Mouse (Mus musculus): ENCODE data around the gene Acap1. TPM values are rescaled to one million over a fixed set of nuclear protein-coding genes. Genes with fewer than 3 reads are reported as not detected.
A peak's percentile ranks its signal among the peaks of the same experiment; 100 is the strongest.

Acap1 gene
- total RNA-seq, 1 experiment: 9.6 TPM

GRCm38 (mm10) chr11:69883527-69884151, 11.7 kb downstream of the Acap1 start:
- in situ Hi-C loops (cut with MboI; ENCODE audit: low sequenced_read_pairs in 2 of 2, unreplicated experiment in 2 of 2): no loop called here
- Histone ChIP-seq H3K27ac (ENCODE audit: insufficient read depth, low read depth, low read length, poor library complexity, severe bottlenecking) (no peak overlapping the region), H3K9me3 (ENCODE audit: control insufficient read depth, insufficient read depth, low read depth, low read length) (no peaks in the 10 kb centered on the region), H3K36me3 (ENCODE audit: control insufficient read depth, insufficient read depth, low read length, poor library complexity, severe bottlenecking) (peaks cover 5% of the 10 kb centered on the region; the same call in 1 of the 2 replicates), H3K9ac (ENCODE audit: insufficient read depth, low read depth, low read length, poor library complexity, severe bottlenecking) (no peak overlapping the region), H3K4me1 (ENCODE audit: control insufficient read depth in 2 of 2, insufficient read depth in 2 of 2, low read length in 2 of 2, poor library complexity in 1 of 2) (peaks cover 0 to 14% of the 10 kb centered on the region in 2 experiments; a peak in 2 of 4 replicates), H3K4me3 (ENCODE audit: insufficient read depth in 1 of 2, low read depth in 1 of 2, low read length in 2 of 2, poor library complexity in 1 of 2, severe bottlenecking in 1 of 2) (no peak overlapping the region)
- TF ChIP-seq MAFK (IDR thresholded peaks at IDR 0.05; ENCODE audit: insufficient read depth, low read depth, low read length) (no peak), ZC3H11A (IDR thresholded peaks at IDR 0.05; ENCODE audit: borderline replicate concordance, low read depth, low read length) (no peak), CHD2 (IDR thresholded peaks at IDR 0.05; ENCODE audit: low read depth, low read length) (no peak)
- no peak for DNase-seq (ENCODE audit: low read depth, low spot score)

DNA sequence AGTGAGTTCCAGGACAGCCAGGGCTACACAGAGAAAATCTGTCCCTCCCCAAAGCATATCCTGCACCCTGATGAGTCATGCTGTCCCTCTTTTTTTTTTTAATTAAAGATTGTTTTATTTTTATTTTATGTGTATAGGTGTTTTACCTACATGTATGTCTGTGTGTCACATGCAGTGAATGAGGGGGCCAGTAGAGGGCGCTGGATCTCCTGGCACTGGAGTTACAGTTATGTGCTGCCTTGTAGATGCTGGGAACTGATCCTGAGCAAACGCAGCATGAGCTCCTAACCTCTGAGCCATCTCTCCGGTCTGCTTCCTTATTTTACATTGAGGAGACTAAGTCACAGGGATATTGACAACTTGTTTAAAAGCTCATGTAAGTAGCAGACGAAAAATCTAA, 12.3 kb downstream of the Acap1 start:
- no peak for TF ChIP-seq ZC3H11A (IDR thresholded peaks at IDR 0.05; ENCODE audit: borderline replicate concordance, low read depth, low read length)
- no peak for TF ChIP-seq CHD2 (IDR thresholded peaks at IDR 0.05; ENCODE audit: low read depth, low read length)
- TF ChIP-seq ZNF384 (IDR thresholded peaks at IDR 0.05; ENCODE audit: low read depth, low read length): no peak
- TF ChIP-seq MAFK (IDR thresholded peaks at IDR 0.05; ENCODE audit: insufficient read depth, low read depth, low read length): no peak
- TF ChIP-seq HCFC1 (IDR thresholded peaks at IDR 0.05; ENCODE audit: borderline replicate concordance, insufficient read depth, low read length): no peak
- in situ Hi-C loops (cut with MboI; ENCODE audit: low sequenced_read_pairs in 2 of 2, unreplicated experiment in 2 of 2): no loop called here

DNA sequence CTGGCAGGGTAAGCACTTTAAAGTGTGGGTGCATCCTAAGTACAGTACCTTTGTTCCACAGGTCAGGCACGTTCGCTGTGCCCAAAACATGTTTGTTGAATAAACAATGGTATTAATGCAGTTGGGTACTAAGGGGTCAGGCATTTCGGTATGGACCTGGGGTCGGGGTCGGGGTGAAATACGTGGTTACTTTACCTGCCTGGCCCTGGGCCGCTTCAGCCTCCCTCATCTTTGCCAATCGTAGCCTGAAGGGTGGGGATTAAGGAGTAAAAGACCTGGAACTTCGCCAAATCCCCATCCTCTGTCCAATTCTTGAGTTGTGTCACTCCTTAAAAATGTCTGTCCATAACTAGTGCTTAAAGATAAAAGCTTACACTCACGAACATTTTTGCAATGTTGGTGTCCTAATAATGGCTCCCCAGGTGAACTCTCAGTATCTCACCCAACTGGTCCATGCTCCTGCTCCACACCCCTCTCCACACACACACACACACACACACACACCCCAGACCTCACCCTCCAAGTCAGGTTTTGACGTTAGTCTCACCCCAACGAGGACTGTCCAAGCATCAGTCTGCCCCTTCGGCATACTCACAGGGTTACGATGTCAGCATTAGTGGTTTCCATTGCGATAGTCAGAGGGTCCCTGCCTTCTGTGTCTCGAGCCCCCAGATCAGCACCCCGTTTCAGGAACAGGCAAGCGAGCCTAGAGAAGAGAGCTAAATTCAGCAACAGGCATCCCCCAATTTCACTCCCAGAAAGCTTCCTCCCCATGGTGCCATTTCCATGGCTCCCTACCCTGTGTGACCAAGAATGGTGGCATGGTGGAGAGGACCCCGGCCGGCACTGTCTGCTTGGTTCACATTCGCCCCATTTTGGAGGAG, 13.3 kb downstream of the Acap1 start:
- no peak overlapping the region for H3K27ac ChIP-seq (ENCODE audit: insufficient read depth, low read depth, low read length, poor library complexity, severe bottlenecking)
- in situ Hi-C loops (cut with MboI; ENCODE audit: low sequenced_read_pairs in 2 of 2, unreplicated experiment in 2 of 2): no loop called here
- H3K4me1 ChIP-seq (ENCODE audit: control insufficient read depth in 2 of 2, insufficient read depth in 2 of 2, low read length in 2 of 2, poor library complexity in 1 of 2): peaks cover 4 to 22% of the 10 kb centered on the region in 2 experiments; a peak in 3 of 4 replicates
- H3K36me3 ChIP-seq (ENCODE audit: control insufficient read depth, insufficient read depth, low read length, poor library complexity, severe bottlenecking): peaks cover 5% of the 10 kb centered on the region; the same call in 1 of the 2 replicates
- no peaks in the 10 kb centered on the region for H3K9me3 ChIP-seq (ENCODE audit: control insufficient read depth, insufficient read depth, low read depth, low read length)
- no peak for TF ChIP-seq HCFC1 (IDR thresholded peaks at IDR 0.05; ENCODE audit: borderline replicate concordance, insufficient read depth, low read length)
- TF ChIP-seq ZNF384 (IDR thresholded peaks at IDR 0.05; ENCODE audit: low read depth, low read length): no peak
- TF ChIP-seq ZC3H11A (IDR thresholded peaks at IDR 0.05; ENCODE audit: borderline replicate concordance, low read depth, low read length): no peak
- TF ChIP-seq MAFK (IDR thresholded peaks at IDR 0.05; ENCODE audit: insufficient read depth, low read depth, low read length): no peak
- no peak for TF ChIP-seq CHD2 (IDR thresholded peaks at IDR 0.05; ENCODE audit: low read depth, low read length)
- DNase-seq (ENCODE audit: low read depth, low spot score): no peak
- H3K4me3 ChIP-seq (ENCODE audit: insufficient read depth in 1 of 2, low read depth in 1 of 2, low read length in 2 of 2, poor library complexity in 1 of 2, severe bottlenecking in 1 of 2): peak overlapping the region; percentile 51 to 68; a peak in 3 of 4 replicates
- H3K9ac ChIP-seq (ENCODE audit: insufficient read depth, low read depth, low read length, poor library complexity, severe bottlenecking): peak overlapping the region; percentile 35; the same call in 1 of the 2 replicates

More for the DNA sequence above, 12.3 kb downstream of the Acap1 start:
- peak; percentile 65 for DNase-seq (ENCODE audit: low read depth, low spot score)
- Histone ChIP-seq H3K4me3 (ENCODE audit: insufficient read depth in 1 of 2, low read depth in 1 of 2, low read length in 2 of 2, poor library complexity in 1 of 2, severe bottlenecking in 1 of 2) (no peak overlapping the region), H3K9me3 (ENCODE audit: control insufficient read depth, insufficient read depth, low read depth, low read length) (no peaks in the 10 kb centered on the region), H3K36me3 (ENCODE audit: control insufficient read depth, insufficient read depth, low read length, poor library complexity, severe bottlenecking) (peaks cover 5% of the 10 kb centered on the region; the same call in 1 of the 2 replicates), H3K9ac (ENCODE audit: insufficient read depth, low read depth, low read length, poor library complexity, severe bottlenecking) (no peak overlapping the region), H3K27ac (ENCODE audit: insufficient read depth, low read depth, low read length, poor library complexity, severe bottlenecking) (no peak overlapping the region), H3K4me1 (ENCODE audit: control insufficient read depth in 2 of 2, insufficient read depth in 2 of 2, low read length in 2 of 2, poor library complexity in 1 of 2) (peaks cover 0 to 14% of the 10 kb centered on the region in 2 experiments; a peak in 2 of 4 replicates)

GRCm38 (mm10) chr11:69880853-69881603, 14.3 kb downstream of the Acap1 start, which contains the start of gene Kctd11:
Gene Kctd11, minus strand, starts transcription at chr11:69881406.
- Histone ChIP-seq H3K36me3 (ENCODE audit: control insufficient read depth, insufficient read depth, low read length, poor library complexity, severe bottlenecking) (peaks cover 3% of the 10 kb centered on the region; the same call in 1 of the 2 replicates), H3K27ac (ENCODE audit: insufficient read depth, low read depth, low read length, poor library complexity, severe bottlenecking) (no peak within 1 kb of the TSS), H3K4me3 (ENCODE audit: insufficient read depth in 1 of 2, low read depth in 1 of 2, low read length in 2 of 2, poor library complexity in 1 of 2, severe bottlenecking in 1 of 2) (peak within 1 kb of the TSS; percentile 51 to 68), H3K9me3 (ENCODE audit: control insufficient read depth, insufficient read depth, low read depth, low read length) (no peaks in the 10 kb centered on the region), H3K9ac (ENCODE audit: insufficient read depth, low read depth, low read length, poor library complexity, severe bottlenecking) (peak within 1 kb of the TSS; percentile 35), H3K4me1 (ENCODE audit: control insufficient read depth in 2 of 2, insufficient read depth in 2 of 2, low read length in 2 of 2, poor library complexity in 1 of 2) (peaks cover 4 to 26% of the 10 kb centered on the region in 2 experiments; a peak in 3 of 4 replicates)
- peak; percentile 49 for DNase-seq (ENCODE audit: low read depth, low spot score)
- in situ Hi-C loops (cut with MboI; ENCODE audit: low sequenced_read_pairs in 2 of 2, unreplicated experiment in 2 of 2): no loop called here
- TF ChIP-seq ZNF384 (IDR thresholded peaks at IDR 0.05; ENCODE audit: low read depth, low read length) (no peak), MAFK (IDR thresholded peaks at IDR 0.05; ENCODE audit: insufficient read depth, low read depth, low read length) (peak; percentile 31; the same call in 1 of the 2 replicates), CHD2 (IDR thresholded peaks at IDR 0.05; ENCODE audit: low read depth, low read length) (no peak)

Data from ES-E14 (cell line).